Mouse (Mus musculus) heart, postnatal 4 days (tissue): ENCODE results near the gene Msh3. TPM values are rescaled to one million over a fixed set of nuclear protein-coding genes. Genes with fewer than 3 reads are reported as not detected.
A peak's percentile ranks its signal among the peaks of the same experiment; 100 is the strongest.
"Not testable (repeated sequence)": the region's sequence is repeated elsewhere in the genome, so short reads cannot be mapped to it uniquely, and the experiment has no call there.

Source experiments
- DNase-seq: peaks from one replicate; pipeline ENCODE4 v3.0.0; 2021
- total RNA-seq, 2 experiments: library from RNA; stranded (reverse); gene quantifications; 2 replicates each; pipeline ENCODE4 v1.2.3; 2021

Gene Msh3
- total RNA-seq = 10 to 100 TPM; 14.2 to 14.5 TPM

GRCm38 (mm10) chr13:92354456-92355271 lies at the start of gene Msh3, which contains the start of gene Dhfr:
Msh3 (minus strand) TSS chr13:92355003.
Dhfr (plus strand) TSS chr13:92354726.
- DNase-seq = peak; percentile 98

- DNase-seq = no peak
Observed at GRCm38 (mm10) chr13:92403496-92403895, 48.7 kb upstream of the Msh3 start.

- DNase-seq = no peak
Observed at GRCm38 (mm10) chr13:92402063-92402462, 47.3 kb upstream of the Msh3 start.

- DNase-seq = no peak
Observed at GRCm38 (mm10) chr13:92398491-92399384, 43.9 kb upstream of the Msh3 start.

GRCm38 (mm10) chr13:92393047-92393661 lies 38.4 kb upstream of the Msh3 start:
- DNase-seq = no peak

- DNase-seq = no peak
Observed at GRCm38 (mm10) chr13:92387367-92387766, 32.6 kb upstream of the Msh3 start.

GRCm38 (mm10) chr13:92371466-92371865 lies 16.7 kb upstream of the Msh3 start:
- DNase-seq = not testable (repeated sequence)

- no peak for DNase-seq
Observed at GRCm38 (mm10) chr13:92370811-92371210, 16.0 kb upstream of the Msh3 start.

GRCm38 (mm10) chr13:92365312-92365711 lies 10.5 kb upstream of the Msh3 start:
- DNase-seq = no peak

GRCm38 (mm10) chr13:92361609-92362008 lies 6.8 kb upstream of the Msh3 start:
- no peak for DNase-seq

GRCm38 (mm10) chr13:92357644-92358043 lies 2.8 kb upstream of the Msh3 start:
- no peak for DNase-seq

GRCm38 (mm10) chr13:92356376-92356775 lies 1.6 kb upstream of the Msh3 start:
- no peak for DNase-seq

GRCm38 (mm10) chr13:92355272-92355643 lies 455 bp upstream of the Msh3 start:
- DNase-seq = no peak

GRCm38 (mm10) chr13:92353956-92354355 lies 847 bp downstream of the Msh3 start:
- no peak for DNase-seq

GRCm38 (mm10) chr13:92351100-92351499 lies 3.7 kb downstream of the Msh3 start:
- no peak for DNase-seq

GRCm38 (mm10) chr13:92346338-92346737 lies 8.5 kb downstream of the Msh3 start:
- DNase-seq = no peak

GRCm38 (mm10) chr13:92344033-92344432 lies 10.8 kb downstream of the Msh3 start:
- no peak for DNase-seq

- DNase-seq = no peak
Observed at GRCm38 (mm10) chr13:92339787-92340186, 15.0 kb downstream of the Msh3 start.

GRCm38 (mm10) chr13:92337773-92338462 lies 16.9 kb downstream of the Msh3 start:
- no peak for DNase-seq

GRCm38 (mm10) chr13:92336857-92337256 lies 17.9 kb downstream of the Msh3 start:
- no peak for DNase-seq

GRCm38 (mm10) chr13:92332103-92332879 lies 22.5 kb downstream of the Msh3 start:
- DNase-seq = no peak
